Mouse (Mus musculus) macrophage (primary cell): ENCODE results near the gene H2-Eb2. TPM values are rescaled to one million over a fixed set of nuclear protein-coding genes. Genes with fewer than 3 reads are reported as not detected.
A peak's percentile ranks its signal among the peaks of the same experiment; 100 is the strongest.

Experiments used
- H3K27ac ChIP-seq: fragments of 350-480 bp; formaldehyde crosslinking; 2 replicates; pipeline ENCODE4 v1.9.0; 2021
- H3K36me3 ChIP-seq: fragments of 350-480 bp; formaldehyde crosslinking; 2 replicates; pipeline ENCODE4 v1.9.0; 2021; ENCODE audit errors: inconsistent target
- H3K4me3 ChIP-seq: fragments of 350-480 bp; formaldehyde crosslinking; 2 replicates; pipeline ENCODE4 v1.9.0; 2021; ENCODE audit errors: inconsistent target
- H3K79me2 ChIP-seq: fragments of 350-480 bp; formaldehyde crosslinking; 2 replicates; pipeline ENCODE4 v1.9.0; 2021; ENCODE audit errors: inconsistent target
- WGBS: methylation state at CpG from one replicate; pipeline ENCODE4 v1.1.7; 2026; ENCODE audit warnings: inconsistent platforms; ENCODE audit not compliant: missing documents; 5-methylcytosine and 5-hydroxymethylcytosine counted together
- polyA plus RNA-seq: library from polyadenylated mRNA; stranded (reverse); fragments of 250-400 nt; gene quantifications from 3 replicates; pipeline ENCODE4 v1.2.4, GENCODE M21; 2018; ENCODE audit warnings: inconsistent platforms

Gene H2-Eb2
- polyA plus RNA-seq, 1 experiment from 2014 or later: 0.53 TPM

DNA sequence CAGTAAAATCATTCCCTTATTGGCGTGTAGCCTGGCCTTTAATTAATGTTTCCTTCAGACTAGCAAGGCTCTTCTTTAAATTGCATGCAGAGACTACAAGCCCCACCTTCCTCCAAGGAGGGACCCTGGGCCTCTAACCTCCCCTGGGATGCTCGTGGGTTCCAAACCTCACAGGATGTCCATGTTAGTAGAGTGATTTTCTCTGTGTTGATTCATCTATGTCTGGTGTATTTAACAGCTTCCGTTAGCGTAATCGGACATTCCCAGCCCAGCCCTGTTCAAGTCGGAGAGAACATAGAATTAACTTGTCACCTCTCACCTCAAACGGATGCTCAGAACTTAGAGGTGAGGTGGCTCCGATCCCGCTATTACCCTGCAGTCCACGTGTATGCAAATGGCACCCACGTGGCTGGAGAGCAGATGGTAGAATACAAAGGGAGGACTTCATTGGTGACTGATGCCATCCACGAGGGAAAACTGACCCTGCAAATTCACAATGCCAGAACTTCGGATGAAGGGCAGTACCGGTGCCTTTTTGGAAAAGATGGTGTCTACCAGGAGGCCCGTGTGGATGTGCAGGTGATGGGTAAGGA is 37.6 kb downstream of the H2-Eb2 start:
- no peaks in the 10 kb centered on the region for H3K36me3 ChIP-seq
- no peaks in the 10 kb centered on the region for H3K79me2 ChIP-seq
- no peak overlapping the region for H3K27ac ChIP-seq
- WGBS: 92% methylated on average over 15 of the region's 15 CpGs
- no peak overlapping the region for H3K4me3 ChIP-seq

DNA sequence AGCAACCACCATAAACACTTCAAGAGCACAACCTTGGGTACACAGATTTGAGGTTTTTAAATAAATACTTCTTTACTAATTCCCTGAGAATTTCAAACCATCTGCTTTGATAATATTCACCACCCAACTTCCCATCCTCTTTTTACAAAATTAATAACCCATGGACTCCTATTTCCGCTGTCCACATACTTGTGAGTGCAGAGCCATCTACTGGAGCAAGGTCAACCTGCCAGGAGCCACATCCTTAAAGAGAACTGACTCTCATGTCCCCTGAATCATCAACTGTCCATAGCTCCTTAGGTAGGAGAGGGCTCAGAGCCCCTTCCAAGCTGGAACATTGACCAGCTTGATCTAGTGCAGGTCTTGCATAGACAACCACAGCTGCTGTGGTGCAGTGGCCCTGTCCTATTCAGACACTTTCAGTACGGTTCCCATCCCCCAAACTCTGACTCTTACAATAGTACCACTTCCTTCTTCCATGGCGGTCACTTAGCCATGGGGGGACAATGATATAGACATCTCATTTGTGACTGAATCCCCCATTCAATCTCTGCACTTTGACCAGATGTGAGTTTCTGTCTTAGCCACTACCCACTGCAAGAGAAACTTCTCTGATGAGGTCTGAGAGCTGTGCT is 38.3 kb downstream of the H2-Eb2 start:
- Histone ChIP-seq H3K36me3 (no peaks in the 10 kb centered on the region), H3K4me3 (no peak overlapping the region), H3K79me2 (no peaks in the 10 kb centered on the region), H3K27ac (peak overlapping the region; percentile 63)
- 32% methylated on average over 3 of the region's 3 CpGs for WGBS

DNA sequence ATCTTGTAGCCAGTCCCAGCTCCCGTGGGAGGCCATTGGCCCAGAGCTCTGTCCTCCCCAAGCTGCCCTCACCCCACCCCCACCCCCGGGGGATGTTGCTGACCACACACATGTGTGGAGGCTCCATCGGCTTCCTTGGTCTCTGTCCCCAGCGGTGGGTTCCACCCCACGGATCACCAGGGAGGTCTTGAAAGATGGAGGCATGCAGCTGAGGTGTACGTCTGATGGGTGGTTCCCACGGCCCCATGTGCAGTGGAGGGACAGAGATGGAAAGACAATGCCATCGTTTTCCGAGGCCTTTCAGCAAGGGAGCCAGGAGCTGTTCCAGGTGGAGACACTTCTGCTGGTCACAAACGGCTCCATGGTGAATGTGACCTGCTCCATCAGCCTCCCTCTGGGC is 39.6 kb downstream of the H2-Eb2 start:
- no peaks in the 10 kb centered on the region for H3K79me2 ChIP-seq
- peak overlapping the region; percentile 63 for H3K27ac ChIP-seq
- H3K36me3 ChIP-seq: no peaks in the 10 kb centered on the region
- no peak overlapping the region for H3K4me3 ChIP-seq
- 77% methylated on average over 10 of the region's 10 CpGs for WGBS

DNA sequence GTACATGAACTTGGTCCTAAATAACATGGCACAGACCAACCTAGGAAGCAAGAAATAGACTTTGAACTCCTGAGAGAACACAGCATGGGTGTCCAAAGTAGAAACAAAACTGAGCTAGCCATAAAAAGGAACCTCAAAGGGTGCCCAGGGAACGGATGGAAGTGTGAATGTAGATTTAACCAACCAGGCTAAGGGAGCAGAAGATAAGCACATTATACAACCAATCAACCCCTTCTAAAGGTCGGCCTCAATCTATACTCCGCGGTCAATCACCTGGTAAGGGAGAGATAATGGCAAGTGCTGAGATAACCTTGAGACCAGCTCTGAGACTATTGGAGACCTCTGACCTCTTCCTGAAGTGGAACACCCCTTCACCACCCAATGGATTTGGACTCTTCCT is 45.1 kb downstream of the H2-Eb2 start:
- Histone ChIP-seq H3K27ac (no peak overlapping the region), H3K36me3 (no peaks in the 10 kb centered on the region), H3K4me3 (no peak overlapping the region), H3K79me2 (no peaks in the 10 kb centered on the region)
- 77% methylated on average over 4 of the region's 4 CpGs for WGBS

DNA sequence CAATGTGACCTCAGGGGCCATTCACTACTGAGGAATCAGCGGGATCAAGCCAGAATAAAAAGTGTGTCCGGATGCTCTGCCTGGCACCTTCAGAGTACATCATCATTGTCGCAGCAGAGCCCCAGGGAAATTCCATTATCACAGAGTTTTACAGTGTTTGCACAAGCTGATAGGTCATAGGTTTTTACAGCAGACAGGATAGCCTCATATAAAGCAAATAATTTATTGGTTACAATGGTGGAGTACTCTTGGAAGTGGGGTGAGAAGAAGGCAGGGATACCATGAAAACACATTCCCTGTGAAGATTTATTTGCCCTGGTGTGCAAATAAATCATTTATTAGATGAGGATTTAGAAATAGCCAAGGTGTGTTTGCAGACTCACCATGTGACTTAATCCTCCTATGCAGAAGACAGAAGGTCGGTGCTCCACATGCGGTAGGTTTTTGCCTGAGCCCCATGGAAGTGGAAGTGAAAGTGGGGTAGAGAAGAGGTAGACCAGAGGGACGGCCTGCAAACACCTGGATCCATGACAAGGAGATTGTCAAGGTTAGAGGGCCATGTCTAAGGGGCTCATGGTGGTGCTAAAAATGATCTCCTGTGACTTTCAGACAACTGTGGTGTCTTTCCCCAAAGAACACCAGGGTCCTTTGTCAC is 47.7 kb downstream of the H2-Eb2 start:
- Histone ChIP-seq H3K4me3 (no peak overlapping the region), H3K27ac (no peak overlapping the region), H3K79me2 (no peaks in the 10 kb centered on the region), H3K36me3 (no peaks in the 10 kb centered on the region)
- WGBS: 87% methylated on average over 6 of the region's 6 CpGs

DNA sequence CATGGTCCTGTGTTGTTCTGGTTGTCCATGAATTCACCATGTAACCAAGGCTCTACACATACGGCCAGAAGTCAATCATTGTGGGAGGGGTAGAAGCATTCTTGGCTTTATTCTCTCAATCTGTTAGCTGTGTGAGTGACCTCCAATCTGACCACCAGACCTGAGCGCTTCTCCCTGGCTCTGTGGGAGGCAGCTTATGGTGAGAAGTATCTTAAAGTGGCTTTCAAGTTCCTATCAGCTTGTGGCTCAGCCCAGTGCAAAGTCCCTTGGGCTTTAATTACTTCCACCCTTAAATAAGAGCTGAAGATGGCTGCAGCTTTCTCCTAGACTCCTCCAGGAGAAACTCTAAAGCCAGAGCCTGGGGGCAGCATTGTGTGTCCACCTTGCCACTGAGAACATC is 51.4 kb downstream of the H2-Eb2 start, which contains the start of gene Btnl1:
Gene Btnl1, plus strand, starts transcription at position 286 of the 400 bp plus-strand sequence.
- H3K36me3 ChIP-seq: no peaks in the 10 kb centered on the region
- H3K27ac ChIP-seq: no peak within 1 kb of the TSS
- 94% methylated on average over 2 of the region's 2 CpGs for WGBS

DNA sequence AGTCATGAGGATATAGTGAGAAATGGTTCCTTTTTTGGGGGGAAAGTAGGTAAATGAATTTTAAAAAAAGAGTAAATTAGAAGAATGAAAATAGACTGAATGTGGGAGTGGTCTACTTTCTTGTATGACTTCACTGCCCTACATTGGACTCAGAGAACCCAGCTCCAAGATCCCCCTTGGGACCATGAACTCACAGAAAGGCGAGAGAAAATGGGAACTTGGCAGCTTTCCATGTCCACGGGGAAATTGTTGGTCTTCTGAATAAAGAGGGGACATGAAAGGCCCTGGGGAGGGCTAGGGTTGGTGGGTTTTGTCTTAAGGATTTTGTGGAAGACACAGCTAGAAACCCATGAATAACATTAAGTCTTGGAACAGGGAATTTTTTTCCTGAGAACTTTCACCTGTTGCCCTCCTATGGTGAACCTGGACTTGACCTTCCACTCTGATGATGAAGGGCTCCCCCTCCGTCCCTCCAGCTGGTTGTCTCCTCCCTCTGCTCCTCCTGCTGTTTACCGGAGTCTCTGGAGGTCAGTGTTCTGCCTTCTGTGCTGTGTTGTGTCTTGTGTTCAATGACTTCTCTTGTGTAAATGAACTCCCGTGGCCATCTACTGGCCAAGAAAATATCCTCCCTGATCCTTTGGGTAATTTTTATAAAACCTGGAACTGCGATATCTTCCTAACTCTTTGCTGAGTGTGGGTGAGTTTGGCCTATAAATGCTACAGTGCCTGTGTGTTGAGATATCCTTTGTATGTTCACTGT is 52.2 kb downstream of the H2-Eb2 start:
- Histone ChIP-seq H3K36me3 (no peaks in the 10 kb centered on the region), H3K4me3 (no peak overlapping the region), H3K27ac (no peak overlapping the region), H3K79me2 (no peaks in the 10 kb centered on the region)
- WGBS: 33% methylated on average over 6 of the region's 6 CpGs

More for the DNA sequence above, 51.4 kb downstream of the H2-Eb2 start, which contains the start of gene Btnl1:
- Histone ChIP-seq H3K79me2 (no peaks in the 10 kb centered on the region), H3K4me3 (no peak within 1 kb of the TSS)

DNA sequence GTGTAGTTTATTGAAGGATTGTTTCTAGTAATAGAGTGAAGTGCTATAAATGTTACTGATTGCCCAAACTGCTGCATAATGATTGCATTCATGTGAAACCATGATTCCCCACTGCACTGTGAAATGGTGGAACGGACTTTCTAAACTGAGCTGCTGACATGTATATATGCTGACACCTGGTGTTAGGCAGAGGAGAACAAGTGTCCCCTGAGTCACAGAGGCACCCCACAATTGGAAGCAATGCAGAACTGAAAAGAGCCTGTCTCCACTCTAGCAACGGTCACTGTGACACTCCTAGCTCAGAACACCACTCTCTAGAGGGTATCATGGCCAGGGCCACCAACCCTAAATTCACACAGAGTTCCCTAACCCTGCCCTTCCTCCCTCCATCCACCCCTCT is 53.3 kb downstream of the H2-Eb2 start:
- H3K4me3 ChIP-seq: no peak overlapping the region
- no peaks in the 10 kb centered on the region for H3K79me2 ChIP-seq
- 75% methylated on average over 2 of the region's 2 CpGs for WGBS
- no peaks in the 10 kb centered on the region for H3K36me3 ChIP-seq
- no peak overlapping the region for H3K27ac ChIP-seq

DNA sequence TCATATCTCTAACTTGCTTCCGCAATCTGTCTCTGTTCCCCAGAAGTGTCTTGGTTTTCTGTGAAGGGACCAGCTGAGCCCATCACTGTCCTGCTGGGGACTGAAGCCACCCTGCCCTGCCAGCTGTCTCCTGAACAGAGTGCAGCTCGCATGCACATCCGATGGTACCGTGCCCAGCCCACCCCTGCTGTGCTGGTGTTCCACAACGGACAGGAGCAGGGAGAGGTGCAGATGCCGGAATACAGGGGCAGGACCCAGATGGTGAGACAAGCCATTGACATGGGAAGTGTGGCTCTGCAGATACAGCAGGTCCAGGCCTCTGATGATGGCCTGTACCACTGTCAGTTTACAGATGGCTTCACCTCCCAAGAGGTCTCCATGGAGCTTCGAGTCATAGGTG is 54.0 kb downstream of the H2-Eb2 start:
- Histone ChIP-seq H3K27ac (no peak overlapping the region), H3K4me3 (no peak overlapping the region), H3K79me2 (no peaks in the 10 kb centered on the region), H3K36me3 (no peaks in the 10 kb centered on the region)
- WGBS: 95% methylated on average over 7 of the region's 7 CpGs

DNA sequence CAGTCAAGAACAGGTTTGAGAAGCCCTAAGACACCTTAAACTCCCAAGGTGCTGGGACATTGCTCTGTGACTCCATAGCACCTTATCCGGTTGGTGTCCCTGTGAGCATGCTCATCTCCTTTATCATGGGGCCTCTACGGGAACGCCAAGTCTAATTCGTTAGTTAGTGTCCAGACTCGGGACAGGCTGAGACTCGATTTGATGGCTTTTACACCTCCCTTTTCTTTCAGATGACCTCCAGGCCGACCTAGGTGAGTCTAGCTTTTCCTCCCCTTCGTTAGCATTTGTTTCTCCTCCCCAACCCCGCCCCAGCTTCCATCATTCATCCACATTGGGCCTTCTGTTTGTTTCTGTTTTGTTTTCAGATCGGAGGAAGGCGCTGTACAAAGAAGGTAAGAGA is 56.4 kb downstream of the H2-Eb2 start:
- Histone ChIP-seq H3K4me3 (no peak overlapping the region), H3K79me2 (no peaks in the 10 kb centered on the region), H3K36me3 (no peaks in the 10 kb centered on the region), H3K27ac (no peak overlapping the region)
- WGBS: 85% methylated on average over 11 of the region's 11 CpGs

DNA sequence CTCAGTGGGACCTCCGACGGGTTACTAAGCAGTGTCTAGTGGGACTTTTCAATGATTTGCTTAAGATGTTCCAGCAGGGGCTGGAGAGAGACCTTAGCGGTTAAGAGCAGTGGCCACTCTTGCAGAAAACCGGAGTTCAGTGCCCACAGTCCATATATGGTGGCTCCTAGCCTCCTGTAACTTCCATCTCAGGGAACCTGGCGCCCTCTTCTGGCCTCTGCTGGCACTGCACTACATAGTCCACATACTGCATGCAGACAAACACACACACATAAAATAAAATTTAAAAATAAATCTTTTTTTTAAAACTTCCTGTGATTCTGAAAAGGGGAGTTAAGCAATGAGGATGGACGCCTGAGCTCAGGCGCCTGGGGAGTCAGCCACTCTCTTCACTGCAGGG is 57.7 kb downstream of the H2-Eb2 start:
- no peaks in the 10 kb centered on the region for H3K79me2 ChIP-seq
- no peak overlapping the region for H3K27ac ChIP-seq
- WGBS: 83% methylated on average over 7 of the region's 7 CpGs
- no peaks in the 10 kb centered on the region for H3K36me3 ChIP-seq
- no peak overlapping the region for H3K4me3 ChIP-seq

DNA sequence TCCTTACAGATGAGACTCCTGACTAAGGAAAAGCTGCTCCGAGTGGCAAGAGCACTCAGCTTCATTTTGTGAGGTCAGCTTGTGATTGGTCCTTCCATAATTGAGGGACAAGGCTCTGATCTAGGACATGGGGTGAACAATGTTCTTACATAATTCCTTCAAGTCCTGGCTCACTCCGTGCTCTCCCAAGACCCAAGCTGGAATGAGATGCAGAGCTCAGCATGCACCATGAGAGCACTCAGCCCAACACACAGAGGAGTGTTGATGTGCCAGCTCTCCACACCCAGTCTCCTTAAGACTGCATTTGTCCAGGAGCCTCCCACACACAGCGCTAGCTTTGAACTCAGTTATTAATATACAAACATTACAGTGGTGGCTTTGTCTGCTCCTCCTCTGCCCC is 59.2 kb downstream of the H2-Eb2 start:
- WGBS: 88% methylated on average over 3 of the region's 3 CpGs
- Histone ChIP-seq H3K27ac (no peak overlapping the region), H3K79me2 (no peaks in the 10 kb centered on the region), H3K4me3 (no peak overlapping the region), H3K36me3 (no peaks in the 10 kb centered on the region)

DNA sequence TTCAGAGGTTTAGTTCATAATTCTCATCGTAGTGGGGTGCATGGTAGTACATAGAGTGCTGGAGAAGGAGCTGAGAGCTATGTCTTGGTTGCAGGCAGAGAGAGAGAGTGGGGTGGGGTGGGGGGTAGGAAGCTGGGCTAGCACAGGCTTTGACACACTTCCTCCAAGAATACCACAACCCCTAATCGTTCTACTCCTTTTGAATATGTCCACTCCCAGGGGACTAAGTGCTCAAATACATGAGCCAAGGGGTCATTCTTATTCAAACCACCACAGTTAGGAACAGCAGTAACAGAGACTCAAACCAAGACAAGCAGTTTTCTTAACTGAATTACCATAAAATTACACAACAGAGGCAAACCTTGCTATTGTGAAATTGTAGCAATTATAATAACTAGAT is 61.2 kb downstream of the H2-Eb2 start:
- no peak overlapping the region for H3K27ac ChIP-seq
- H3K79me2 ChIP-seq: no peaks in the 10 kb centered on the region
- H3K36me3 ChIP-seq: no peaks in the 10 kb centered on the region
- 5% methylated on average over 2 of the region's 2 CpGs for WGBS
- no peak overlapping the region for H3K4me3 ChIP-seq

DNA sequence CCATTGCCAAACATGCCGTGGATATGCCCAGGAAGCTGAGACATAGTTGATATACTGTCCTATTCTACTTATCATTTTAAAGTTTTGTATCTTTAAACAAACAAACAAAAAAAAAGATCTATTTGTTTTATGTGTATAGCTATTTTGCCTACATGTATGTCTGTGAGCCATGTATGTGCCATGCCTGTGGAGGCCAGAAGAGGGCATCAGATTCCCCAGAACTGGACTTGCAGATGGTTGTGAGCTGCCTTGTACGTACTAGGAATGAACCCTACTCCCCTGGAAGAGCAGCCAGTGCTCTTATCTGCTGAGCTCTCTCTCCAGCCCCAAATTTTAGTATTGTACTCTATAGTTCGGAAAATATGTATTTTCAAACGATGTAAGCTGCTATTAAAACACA is 63.0 kb downstream of the H2-Eb2 start:
- Histone ChIP-seq H3K27ac (no peak overlapping the region), H3K36me3 (no peaks in the 10 kb centered on the region), H3K4me3 (no peak overlapping the region), H3K79me2 (no peaks in the 10 kb centered on the region)
- WGBS: 47% methylated on average over 4 of the region's 4 CpGs
